Mouse (Mus musculus): Measurements from ENCODE around the gene Gm10518. TPM values are rescaled to one million over a fixed set of nuclear protein-coding genes. Genes with fewer than 3 reads are reported as not detected.

The Gm10518 gene
- polyA plus RNA-seq (2014; fragmentation: Illumina TruSeq; extraction: RNeasy Lipid Tissue Mini Kit (QIAGEN cat#74804); ENCODE audit: low read depth, low replicate concordance) = not detected

DNA sequence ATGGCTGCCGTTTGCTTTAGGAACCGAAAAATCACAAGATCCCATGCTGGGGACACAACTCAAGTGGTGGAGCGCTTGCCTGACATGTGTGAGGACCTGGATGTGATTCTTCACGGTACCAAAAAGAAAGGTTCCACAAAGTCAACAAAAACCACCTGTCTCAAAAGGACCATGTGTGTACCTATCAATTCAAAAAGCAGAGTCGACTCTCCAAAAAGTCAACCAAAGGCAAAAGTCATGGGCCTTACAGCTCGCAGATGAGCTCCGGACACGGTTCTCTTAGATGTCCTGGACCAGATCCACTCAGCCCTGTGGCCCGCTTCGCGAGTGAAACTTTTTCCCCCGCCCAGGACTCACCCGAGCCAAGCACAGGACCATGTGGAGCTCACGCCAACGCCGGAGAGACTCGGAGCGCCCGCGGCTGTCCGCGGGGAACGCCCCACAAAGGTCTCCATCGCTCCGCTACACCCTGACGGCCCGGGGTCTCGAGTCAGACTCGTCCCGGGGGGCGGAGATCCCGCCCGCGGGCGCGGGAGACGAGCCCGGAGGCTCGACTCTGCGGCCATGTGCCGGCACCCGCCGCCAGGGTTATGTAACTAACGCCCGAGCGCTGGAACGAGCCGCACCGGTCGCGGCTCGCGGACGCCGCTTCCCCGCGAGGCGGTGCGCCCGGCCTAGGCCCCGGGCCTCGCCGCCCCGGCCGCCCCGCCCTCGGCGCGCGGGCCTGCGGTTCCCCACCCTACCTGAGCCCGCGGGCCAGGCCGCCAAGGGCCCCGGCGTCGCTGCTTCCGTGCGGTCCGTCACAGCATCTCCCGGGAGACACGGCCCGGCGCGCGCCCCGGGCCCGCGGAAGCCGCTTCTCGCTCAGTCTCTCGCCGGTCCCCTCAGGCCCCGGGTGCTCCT is at the start of gene Gm10518:
Gene Gm10518 (plus strand): TSS at position 767 of the 903 bp plus-strand sequence.

DNA sequence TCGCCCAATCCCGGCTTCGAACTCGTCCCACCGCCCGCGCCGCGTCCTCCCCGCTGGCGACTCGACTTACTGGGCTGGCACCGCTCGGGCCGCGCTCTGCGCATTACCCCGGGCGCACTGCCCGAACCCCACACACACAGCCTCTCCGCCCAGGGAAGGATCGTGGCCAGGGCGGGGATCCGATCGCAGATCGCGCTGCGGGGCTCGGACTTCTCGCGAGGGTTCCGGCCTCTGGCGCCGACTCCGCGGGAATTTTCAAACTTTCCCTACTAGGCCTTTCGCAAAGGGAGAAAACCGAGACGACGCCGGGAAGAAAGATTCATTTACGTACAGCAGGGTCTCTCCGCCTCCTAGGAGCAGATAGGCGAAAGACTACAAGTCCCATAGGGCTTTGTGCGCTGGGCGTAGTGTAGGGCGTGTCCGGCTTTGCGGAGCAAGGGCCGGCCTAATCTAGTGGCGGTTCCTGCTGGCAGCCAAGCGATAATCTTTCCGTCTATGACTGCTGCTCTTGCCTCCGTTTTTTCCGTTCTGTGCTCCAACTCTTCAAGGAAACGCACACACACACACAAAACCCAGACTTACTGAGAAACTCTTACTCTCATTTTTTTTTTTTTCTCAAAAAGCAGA is 450 bp downstream of the Gm10518 start, which contains the start of gene Ahctf1:
Gene Ahctf1 (minus strand): TSS at position 168 of the 627 bp plus-strand sequence.

Other genes starting within 250 kb of the Gm10518 start
- 56.8 TPM for gene Sccpdh, start 135.2 kb upstream of the Gm10518 start, polyA plus RNA-seq (2014; fragmentation: Illumina TruSeq; extraction: RNeasy Lipid Tissue Mini Kit (QIAGEN cat#74804); ENCODE audit: low read depth, low replicate concordance)
- 0.94 TPM for gene Kif28, start 58.1 kb upstream of the Gm10518 start, polyA plus RNA-seq (2014; fragmentation: Illumina TruSeq; extraction: RNeasy Lipid Tissue Mini Kit (QIAGEN cat#74804); ENCODE audit: low read depth, low replicate concordance)
- 19.9 TPM for gene Ahctf1, start 304 bp downstream of the Gm10518 start, polyA plus RNA-seq (2014; fragmentation: Illumina TruSeq; extraction: RNeasy Lipid Tissue Mini Kit (QIAGEN cat#74804); ENCODE audit: low read depth, low replicate concordance)
- gene Cdc42bpa, start 157.1 kb downstream of the Gm10518 start, polyA plus RNA-seq (2014; fragmentation: Illumina TruSeq; extraction: RNeasy Lipid Tissue Mini Kit (QIAGEN cat#74804); ENCODE audit: low read depth, low replicate concordance) = 21.7 TPM

Measured in heart, adult 10 weeks (tissue).